In genomic region chr3:21149618-21150017, GRCm38 (mm10) we compare ENCODE assay signal across 23 mouse cellular contexts.
"Had no signal": no experiment of that assay in that cellular context is flagged by ENCODE, and none has a peak within 500 bp of the region (broad histone marks: within the 10 kb centered on the region; RNA-seq: fewer than 3 reads in every experiment).

No protein-coding gene starts in this region.

- H3K4me2 ChIP-seq: heart, embryonic 12.5 days; hindbrain, embryonic 12.5 days; hindbrain, embryonic 15.5 days; limb, embryonic 12.5 days; liver, embryonic 11.5 days; liver, embryonic 13.5 days had no signal

- H3K4me3 ChIP-seq: heart, embryonic 10.5 days; heart, embryonic 12.5 days; hindbrain, embryonic 10.5 days; hindbrain, embryonic 12.5 days; hindbrain, embryonic 15.5 days; left cerebral cortex, adult 2 months; limb, embryonic 10.5 days; limb, embryonic 12.5 days; liver, embryonic 13.5 days had no signal

- H3K9me3 ChIP-seq: heart, embryonic 12.5 days; hindbrain, embryonic 10.5 days; hindbrain, embryonic 12.5 days; hindbrain, embryonic 15.5 days; limb, embryonic 10.5 days; liver, embryonic 13.5 days had no signal

- H3K36me3 ChIP-seq: heart, embryonic 10.5 days; heart, embryonic 12.5 days; hindbrain, embryonic 10.5 days; hindbrain, embryonic 12.5 days; hindbrain, embryonic 15.5 days; limb, embryonic 10.5 days; limb, embryonic 12.5 days; liver, embryonic 13.5 days had no signal

- H3K27ac ChIP-seq: heart, embryonic 10.5 days; hindbrain, embryonic 10.5 days; hindbrain, embryonic 12.5 days; hindbrain, embryonic 15.5 days; hindbrain, postnatal 0 days; left cerebral cortex, adult 2 months; limb, embryonic 10.5 days; limb, embryonic 12.5 days; liver, embryonic 13.5 days had no signal

- H3K27me3 ChIP-seq: heart, embryonic 12.5 days; hindbrain, embryonic 12.5 days; hindbrain, embryonic 15.5 days; limb, embryonic 12.5 days; liver, embryonic 13.5 days had no signal

- ATAC-seq: forebrain, postnatal 0 days; hindbrain, postnatal 0 days had no signal

- H3K4me1 ChIP-seq: heart, embryonic 10.5 days; heart, embryonic 12.5 days; hindbrain, embryonic 10.5 days; hindbrain, embryonic 12.5 days; hindbrain, embryonic 15.5 days; limb, embryonic 10.5 days; liver, embryonic 13.5 days had no signal

- DNase-seq: forebrain, postnatal 0 days; gastrocnemius, postnatal 10 days; gastrocnemius, postnatal 25 days; heart, adult 18-20 months; heart, postnatal 10 days; heart, postnatal 4 days; kidney, adult 18-20 months; kidney, adult 8-10 months; kidney, postnatal 10 days; kidney, postnatal 25 days; kidney, postnatal 4 days; liver; liver, embryonic 13.5 days had no signal

- H3K9ac ChIP-seq: forebrain, postnatal 0 days; heart, embryonic 12.5 days; hindbrain, embryonic 12.5 days; hindbrain, embryonic 15.5 days; limb, embryonic 12.5 days; liver, embryonic 13.5 days had no signal
